Mouse (Mus musculus): ENCODE results near the gene Sult6b2. TPM values are rescaled to one million over a fixed set of nuclear protein-coding genes. Genes with fewer than 3 reads are reported as not detected.

Gene Sult6b2
- polyA plus RNA-seq, 2 experiments, result not detected

- ATAC-seq (ENCODE audit: insufficient read depth) (no peak), DNase-seq (ENCODE audit: low read depth in 3 of 3, low spot score in 3 of 3) (no peak)
- WGBS (ENCODE audit: insufficient replicate concordance), result 62% methylated on average over 4 of the region's 4 CpGs
- H3K9ac ChIP-seq (replicated peaks), result no peak overlapping the region
- no peak overlapping the region for H3K4me3 ChIP-seq (ENCODE audit: insufficient read depth in 1 of 2, low read depth in 2 of 2, low read length in 2 of 2)
- no peaks in the 10 kb centered on the region for H3K9me3 ChIP-seq (ENCODE audit: control insufficient read depth, low read length)
- TF ChIP-seq EP300 (IDR thresholded peaks at IDR 0.05; ENCODE audit: low read depth), result no peak
- no peak for TF ChIP-seq CTCF (IDR thresholded peaks at IDR 0.05; ENCODE audit: low read depth)
- H3K4me1 ChIP-seq (replicated peaks; ENCODE audit: control insufficient read depth in 2 of 2, insufficient read depth in 2 of 2, low read length in 1 of 2), result no peaks in the 10 kb centered on the region
- H3K4me2 ChIP-seq (ENCODE audit: low read depth), result no peak overlapping the region
- H3K36me3 ChIP-seq (replicated peaks; ENCODE audit: control insufficient read depth, insufficient read depth, low read depth), result no peaks in the 10 kb centered on the region
- H3K27ac ChIP-seq, result no peak overlapping the region
- H3K27me3 ChIP-seq (ENCODE audit: control insufficient read depth, insufficient read depth, low read length), result no peaks in the 10 kb centered on the region
Measured at GRCm38 (mm10) chr6:142846855-142847254, 42.6 kb upstream of the Sult6b2 start.

GRCm38 (mm10) chr6:142845066-142845465, 40.8 kb upstream of the Sult6b2 start:
- Histone ChIP-seq H3K4me3 (ENCODE audit: insufficient read depth in 1 of 2, low read depth in 2 of 2, low read length in 2 of 2) (no peak overlapping the region), H3K9me3 (ENCODE audit: control insufficient read depth, low read length) (no peaks in the 10 kb centered on the region), H3K36me3 (replicated peaks; ENCODE audit: control insufficient read depth, insufficient read depth, low read depth) (no peaks in the 10 kb centered on the region), H3K27me3 (ENCODE audit: control insufficient read depth, insufficient read depth, low read length) (no peaks in the 10 kb centered on the region), H3K27ac (no peak overlapping the region), H3K9ac (replicated peaks) (no peak overlapping the region), H3K4me1 (replicated peaks; ENCODE audit: control insufficient read depth in 2 of 2, insufficient read depth in 2 of 2, low read length in 1 of 2) (no peaks in the 10 kb centered on the region), H3K4me2 (ENCODE audit: low read depth) (no peak overlapping the region)
- WGBS (ENCODE audit: insufficient replicate concordance), result 68% methylated on average over 4 of the region's 4 CpGs
- TF ChIP-seq CTCF (IDR thresholded peaks at IDR 0.05; ENCODE audit: low read depth), result no peak
- no peak for TF ChIP-seq EP300 (IDR thresholded peaks at IDR 0.05; ENCODE audit: low read depth)
- no peak for DNase-seq (ENCODE audit: low read depth in 3 of 3, low spot score in 3 of 3)
- no peak for ATAC-seq (ENCODE audit: insufficient read depth)

GRCm38 (mm10) chr6:142844061-142844460, 39.8 kb upstream of the Sult6b2 start:
- H3K4me3 ChIP-seq (ENCODE audit: insufficient read depth in 1 of 2, low read depth in 2 of 2, low read length in 2 of 2), result no peak overlapping the region
- TF ChIP-seq CTCF (IDR thresholded peaks at IDR 0.05; ENCODE audit: low read depth) (no peak), EP300 (IDR thresholded peaks at IDR 0.05; ENCODE audit: low read depth) (no peak)
- no peak for ATAC-seq (ENCODE audit: insufficient read depth)
- no peak overlapping the region for H3K27ac ChIP-seq
- no peaks in the 10 kb centered on the region for H3K27me3 ChIP-seq (ENCODE audit: control insufficient read depth, insufficient read depth, low read length)
- DNase-seq (ENCODE audit: low read depth in 3 of 3, low spot score in 3 of 3), result no peak
- no peak overlapping the region for H3K4me2 ChIP-seq (ENCODE audit: low read depth)
- no peaks in the 10 kb centered on the region for H3K36me3 ChIP-seq (replicated peaks; ENCODE audit: control insufficient read depth, insufficient read depth, low read depth)
- 61% methylated on average over 4 of the region's 4 CpGs for WGBS (ENCODE audit: insufficient replicate concordance)
- H3K9ac ChIP-seq (replicated peaks), result no peak overlapping the region
- no peaks in the 10 kb centered on the region for H3K9me3 ChIP-seq (ENCODE audit: control insufficient read depth, low read length)
- no peaks in the 10 kb centered on the region for H3K4me1 ChIP-seq (replicated peaks; ENCODE audit: control insufficient read depth in 2 of 2, insufficient read depth in 2 of 2, low read length in 1 of 2)

- no peak for TF ChIP-seq EP300 (IDR thresholded peaks at IDR 0.05; ENCODE audit: low read depth)
- Histone ChIP-seq H3K4me1 (replicated peaks; ENCODE audit: control insufficient read depth in 2 of 2, insufficient read depth in 2 of 2, low read length in 1 of 2) (no peaks in the 10 kb centered on the region), H3K9ac (replicated peaks) (no peak overlapping the region), H3K27me3 (ENCODE audit: control insufficient read depth, insufficient read depth, low read length) (no peaks in the 10 kb centered on the region), H3K9me3 (ENCODE audit: control insufficient read depth, low read length) (no peaks in the 10 kb centered on the region), H3K4me3 (ENCODE audit: insufficient read depth in 1 of 2, low read depth in 2 of 2, low read length in 2 of 2) (no peak overlapping the region), H3K4me2 (ENCODE audit: low read depth) (no peak overlapping the region), H3K27ac (no peak overlapping the region), H3K36me3 (replicated peaks; ENCODE audit: control insufficient read depth, insufficient read depth, low read depth) (no peaks in the 10 kb centered on the region)
- DNase-seq (ENCODE audit: low read depth in 3 of 3, low spot score in 3 of 3) (no peak), ATAC-seq (ENCODE audit: insufficient read depth) (no peak)
- 88% methylated on average over 1 of the region's 1 CpGs for WGBS (ENCODE audit: insufficient replicate concordance)
Measured at GRCm38 (mm10) chr6:142838501-142838900, 34.2 kb upstream of the Sult6b2 start.

- Histone ChIP-seq H3K27ac (no peak overlapping the region), H3K4me2 (ENCODE audit: low read depth) (no peak overlapping the region), H3K9me3 (ENCODE audit: control insufficient read depth, low read length) (no peaks in the 10 kb centered on the region), H3K27me3 (ENCODE audit: control insufficient read depth, insufficient read depth, low read length) (no peaks in the 10 kb centered on the region), H3K36me3 (replicated peaks; ENCODE audit: control insufficient read depth, insufficient read depth, low read depth) (no peaks in the 10 kb centered on the region), H3K4me3 (ENCODE audit: insufficient read depth in 1 of 2, low read depth in 2 of 2, low read length in 2 of 2) (no peak overlapping the region), H3K9ac (replicated peaks) (no peak overlapping the region), H3K4me1 (replicated peaks; ENCODE audit: control insufficient read depth in 2 of 2, insufficient read depth in 2 of 2, low read length in 1 of 2) (0 out of 4 replicates have a peak, but pooled peaks cover 0 to 1% of the 10 kb centered on the region in 2 experiments)
- no peak for DNase-seq (ENCODE audit: low read depth in 3 of 3, low spot score in 3 of 3)
- TF ChIP-seq CTCF (IDR thresholded peaks at IDR 0.05; ENCODE audit: low read depth) (no peak), EP300 (IDR thresholded peaks at IDR 0.05; ENCODE audit: low read depth) (no peak)
- 68% methylated on average over 9 of the region's 9 CpGs for WGBS (ENCODE audit: insufficient replicate concordance)
- ATAC-seq (ENCODE audit: insufficient read depth), result no peak
Measured at GRCm38 (mm10) chr6:142837326-142837725, 33.0 kb upstream of the Sult6b2 start.
